Mouse (Mus musculus): ENCODE data around the gene Galns. TPM values are rescaled to one million over a fixed set of nuclear protein-coding genes. Genes with fewer than 3 reads are reported as not detected.

Galns gene
- total RNA-seq, 2 experiments from 2014 or later = 4.2 to 4.6 TPM

GRCm38 (mm10) chr8:122548891-122549439 is 62.3 kb downstream of the Galns start:
- ATAC-seq (replicated peaks; ENCODE audit: low FRiP score, poor library complexity, severe bottlenecking) = 0 out of 2 replicates have a peak, but pooled peaks have one; percentile 15

GRCm38 (mm10) chr8:122548331-122548730 is 62.9 kb downstream of the Galns start:
- no peak for ATAC-seq (replicated peaks; ENCODE audit: low FRiP score, poor library complexity, severe bottlenecking)

GRCm38 (mm10) chr8:122547815-122548214 is 63.4 kb downstream of the Galns start:
- ATAC-seq (replicated peaks; ENCODE audit: low FRiP score, poor library complexity, severe bottlenecking) = peak; percentile 47

- no peak for ATAC-seq (replicated peaks; ENCODE audit: low FRiP score, poor library complexity, severe bottlenecking)
Observed at GRCm38 (mm10) chr8:122546811-122547453, 64.3 kb downstream of the Galns start.

- ATAC-seq (replicated peaks; ENCODE audit: low FRiP score, poor library complexity, severe bottlenecking) = peak; percentile 75
Observed at GRCm38 (mm10) chr8:122546066-122546755, 65.1 kb downstream of the Galns start.

GRCm38 (mm10) chr8:122544138-122544537 is 67.1 kb downstream of the Galns start:
- no peak for ATAC-seq (replicated peaks; ENCODE audit: low FRiP score, poor library complexity, severe bottlenecking)

GRCm38 (mm10) chr8:122538310-122539076 is 72.8 kb downstream of the Galns start:
- ATAC-seq (replicated peaks; ENCODE audit: low FRiP score, poor library complexity, severe bottlenecking) = peak; percentile 43

- ATAC-seq (replicated peaks; ENCODE audit: low FRiP score, poor library complexity, severe bottlenecking) = peak; percentile 86
Observed at GRCm38 (mm10) chr8:122537812-122538211, 73.5 kb downstream of the Galns start.

GRCm38 (mm10) chr8:122537033-122537432 is 74.2 kb downstream of the Galns start:
- peak; percentile 44; the same call in 1 of the 2 replicates for ATAC-seq (replicated peaks; ENCODE audit: low FRiP score, poor library complexity, severe bottlenecking)

- ATAC-seq (replicated peaks; ENCODE audit: low FRiP score, poor library complexity, severe bottlenecking) = no peak
Observed at GRCm38 (mm10) chr8:122531312-122531711, 80.0 kb downstream of the Galns start.

- ATAC-seq (replicated peaks; ENCODE audit: low FRiP score, poor library complexity, severe bottlenecking) = no peak
Observed at GRCm38 (mm10) chr8:122529159-122529558, 82.1 kb downstream of the Galns start.

Other genes starting within 250 kb of the Galns start
- gene Zc3h18, start 234.9 kb downstream of the Galns start, total RNA-seq (2015; ENCODE audit: low replicate concordance) = 32.3 and 32.8 TPM in 2 replicates
- gene Zc3h18, start 234.9 kb downstream of the Galns start, total RNA-seq (2017; ENCODE audit: low replicate concordance) = 57.9 and 58.0 TPM in 2 replicates
- gene Il17c, start 189.4 kb downstream of the Galns start, total RNA-seq (2015; ENCODE audit: low replicate concordance) = not detected in 2 replicates
- not detected in 2 replicates for gene Il17c, start 189.4 kb downstream of the Galns start, total RNA-seq (2017; ENCODE audit: low replicate concordance)
- 73.9 and 89.3 TPM in 2 replicates for gene Cyba, start 178.5 kb downstream of the Galns start, total RNA-seq (2015; ENCODE audit: low replicate concordance)
- gene Cyba, start 178.5 kb downstream of the Galns start, total RNA-seq (2017; ENCODE audit: low replicate concordance) = 35.7 TPM in 2 replicates
- not detected in 2 replicates for gene Mvd, start 168.0 kb downstream of the Galns start, total RNA-seq (2015; ENCODE audit: low replicate concordance)
- 1.8 and 2.1 TPM in 2 replicates for gene Mvd, start 168.0 kb downstream of the Galns start, total RNA-seq (2017; ENCODE audit: low replicate concordance)
- gene Snai3, start 150.7 kb downstream of the Galns start, total RNA-seq (2015; ENCODE audit: low replicate concordance) = not detected in 2 replicates
- not detected in 2 replicates for gene Snai3, start 150.7 kb downstream of the Galns start, total RNA-seq (2017; ENCODE audit: low replicate concordance)
- gene Rnf166, start 135.4 kb downstream of the Galns start, total RNA-seq (2015; ENCODE audit: low replicate concordance) = 15.5 and 20.9 TPM in 2 replicates
- 6.8 and 12.5 TPM in 2 replicates for gene Rnf166, start 135.4 kb downstream of the Galns start, total RNA-seq (2017; ENCODE audit: low replicate concordance)
- gene Ctu2, start 135.3 kb downstream of the Galns start, total RNA-seq (2015; ENCODE audit: low replicate concordance) = 7.1 and 9.7 TPM in 2 replicates
- gene Ctu2, start 135.3 kb downstream of the Galns start, total RNA-seq (2017; ENCODE audit: low replicate concordance) = 0.23 and 0.51 TPM in 2 replicates
- 32.1 and 43.2 TPM in 2 replicates for gene Piezo1, start 60.1 kb downstream of the Galns start, total RNA-seq (2015; ENCODE audit: low replicate concordance)
- gene Piezo1, start 60.1 kb downstream of the Galns start, total RNA-seq (2017; ENCODE audit: low replicate concordance) = 31.8 and 52.9 TPM in 2 replicates
- gene Cdt1, start 43.4 kb downstream of the Galns start, total RNA-seq (2015; ENCODE audit: low replicate concordance) = 55.5 and 65.8 TPM in 2 replicates
- 33.0 and 77.8 TPM in 2 replicates for gene Cdt1, start 43.4 kb downstream of the Galns start, total RNA-seq (2017; ENCODE audit: low replicate concordance)
- gene Aprt, start 34.6 kb downstream of the Galns start, total RNA-seq (2015; ENCODE audit: low replicate concordance) = 39.4 and 53.7 TPM in 2 replicates
- 12.3 and 15.5 TPM in 2 replicates for gene Aprt, start 34.6 kb downstream of the Galns start, total RNA-seq (2017; ENCODE audit: low replicate concordance)
- 18.0 and 43.2 TPM in 2 replicates for gene Trappc2l, start 177 bp upstream of the Galns start, total RNA-seq (2015; ENCODE audit: low replicate concordance)
- gene Trappc2l, start 177 bp upstream of the Galns start, total RNA-seq (2017; ENCODE audit: low replicate concordance) = 1.8 and 5.9 TPM in 2 replicates
- not detected in 2 replicates for gene Pabpn1l, start 11.3 kb upstream of the Galns start, total RNA-seq (2015; ENCODE audit: low replicate concordance)
- gene Pabpn1l, start 11.3 kb upstream of the Galns start, total RNA-seq (2017; ENCODE audit: low replicate concordance) = not detected in 2 replicates
- gene Cbfa2t3, start 87.6 kb upstream of the Galns start, total RNA-seq (2015; ENCODE audit: low replicate concordance) = 4.0 and 16.8 TPM in 2 replicates
- gene Cbfa2t3, start 87.6 kb upstream of the Galns start, total RNA-seq (2017; ENCODE audit: low replicate concordance) = 1.5 and 7.6 TPM in 2 replicates
- 1.4 and 1.7 TPM in 2 replicates for gene Acsf3, start 164.0 kb upstream of the Galns start, total RNA-seq (2015; ENCODE audit: low replicate concordance)
- gene Acsf3, start 164.0 kb upstream of the Galns start, total RNA-seq (2017; ENCODE audit: low replicate concordance) = 1.2 and 2.3 TPM in 2 replicates
- not detected in 2 replicates for gene Cdh15, start 236.5 kb upstream of the Galns start, total RNA-seq (2015; ENCODE audit: low replicate concordance)
- not detected in 2 replicates for gene Cdh15, start 236.5 kb upstream of the Galns start, total RNA-seq (2017; ENCODE audit: low replicate concordance)